Mouse (Mus musculus): ENCODE results near the gene Lamb3. TPM values are rescaled to one million over a fixed set of nuclear protein-coding genes. Genes with fewer than 3 reads are reported as not detected.
A peak's percentile ranks its signal among the peaks of the same experiment; 100 is the strongest.
"Not testable (repeated sequence)": the region's sequence is repeated elsewhere in the genome, so short reads cannot be mapped to it uniquely, and the experiment has no call there.

The Lamb3 gene
- polyA plus RNA-seq, 2 experiments from 2014 or later = 17.1 to 18.9 TPM

DNA sequence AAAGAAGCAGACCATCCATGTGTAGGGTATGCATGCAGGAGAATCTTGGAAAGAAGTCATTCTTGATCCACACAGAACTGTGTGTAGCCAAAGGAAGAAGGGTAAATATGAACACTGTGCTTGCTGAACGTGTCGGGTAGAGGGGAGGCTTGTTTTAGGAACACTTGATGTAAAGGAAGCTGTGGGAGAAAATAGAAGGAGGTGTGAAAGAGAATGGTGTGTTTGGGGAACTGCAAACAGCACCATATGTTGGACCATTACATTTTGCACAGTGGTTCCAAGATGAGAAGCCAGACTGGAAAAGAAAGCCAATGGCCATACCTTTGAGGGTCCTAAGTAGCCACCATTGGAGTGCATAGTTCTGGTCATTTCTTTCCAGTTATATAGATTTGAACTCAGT is 42.5 kb downstream of the Lamb3 start:
- ATAC-seq = no peak

DNA sequence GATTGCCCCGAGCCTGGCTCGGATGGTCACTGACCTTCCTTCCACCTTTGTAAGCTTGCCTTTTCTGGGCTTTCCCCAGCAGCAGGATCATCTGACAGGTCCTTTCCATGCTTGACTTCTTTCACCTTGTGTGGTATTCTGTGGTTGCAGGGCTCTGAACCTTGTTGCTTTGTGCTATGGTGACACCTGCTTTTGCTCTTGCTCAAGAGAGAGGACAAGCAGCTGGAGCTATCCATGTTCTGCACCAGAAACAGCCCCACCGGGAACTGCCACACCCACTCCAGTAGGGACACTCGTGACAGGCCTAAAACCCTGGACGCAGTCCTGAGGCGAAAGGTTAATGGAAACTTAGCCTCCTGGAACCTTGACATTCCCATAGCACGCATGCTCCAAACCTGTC is 43.9 kb downstream of the Lamb3 start:
- ATAC-seq = no peak

DNA sequence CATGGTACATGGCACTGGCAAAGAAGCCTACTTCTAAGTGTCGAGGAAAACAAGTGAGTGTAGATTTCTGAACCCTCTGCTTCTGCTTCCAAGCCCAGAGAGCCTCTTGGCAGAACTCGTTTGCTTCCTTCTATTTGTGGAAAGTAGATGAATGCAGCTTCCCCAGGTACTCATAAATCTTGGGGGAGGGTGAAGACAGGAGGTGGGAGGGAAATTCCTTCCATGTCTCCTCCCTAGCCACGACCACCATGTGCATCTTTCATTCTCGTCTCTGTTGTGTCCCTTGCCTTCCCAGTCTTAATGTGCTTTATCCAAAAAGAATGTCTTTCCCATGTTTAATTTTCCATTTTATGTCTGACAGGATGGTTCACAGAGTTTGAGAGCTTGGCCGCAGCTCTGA is 45.1 kb downstream of the Lamb3 start:
- no peak for ATAC-seq

DNA sequence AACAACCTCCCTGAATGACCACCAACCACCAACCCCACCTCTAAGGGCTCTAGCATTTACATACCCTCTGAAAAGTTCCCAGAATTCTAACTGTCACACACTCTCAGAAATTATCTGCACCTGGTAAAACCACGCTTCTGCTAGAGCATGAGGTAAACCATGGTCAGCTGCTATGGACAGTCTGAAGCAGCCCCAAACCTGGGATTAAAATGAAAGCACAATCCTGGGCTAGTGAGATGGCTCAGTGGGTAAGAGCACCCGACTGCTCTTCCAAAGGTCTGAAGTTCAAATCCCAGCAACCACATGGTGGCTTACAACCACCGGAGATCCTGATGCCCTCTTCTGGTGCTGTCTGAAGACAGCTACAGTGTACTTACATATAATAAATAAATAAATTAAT is 46.4 kb downstream of the Lamb3 start:
- not testable (repeated sequence) for ATAC-seq

DNA sequence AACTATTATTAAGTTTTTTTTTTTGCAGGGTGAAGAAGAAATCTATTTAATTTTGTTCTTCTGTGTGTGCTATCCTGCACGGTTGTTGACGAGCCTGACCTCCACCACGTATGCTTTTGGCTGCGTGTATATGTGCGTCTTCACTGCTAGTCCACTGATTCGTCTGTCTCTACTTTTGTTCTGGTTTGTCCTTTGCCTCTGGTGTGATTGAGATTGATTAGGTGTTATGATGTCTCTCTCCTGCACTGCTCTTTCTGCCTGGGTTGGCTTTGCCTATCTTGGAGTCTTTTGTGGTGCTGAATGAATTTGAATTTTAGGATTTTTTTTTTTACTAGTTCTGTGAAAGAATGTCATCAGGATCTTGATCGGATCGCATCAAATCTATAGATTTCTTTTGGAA is 47.5 kb downstream of the Lamb3 start:
- ATAC-seq = no peak

DNA sequence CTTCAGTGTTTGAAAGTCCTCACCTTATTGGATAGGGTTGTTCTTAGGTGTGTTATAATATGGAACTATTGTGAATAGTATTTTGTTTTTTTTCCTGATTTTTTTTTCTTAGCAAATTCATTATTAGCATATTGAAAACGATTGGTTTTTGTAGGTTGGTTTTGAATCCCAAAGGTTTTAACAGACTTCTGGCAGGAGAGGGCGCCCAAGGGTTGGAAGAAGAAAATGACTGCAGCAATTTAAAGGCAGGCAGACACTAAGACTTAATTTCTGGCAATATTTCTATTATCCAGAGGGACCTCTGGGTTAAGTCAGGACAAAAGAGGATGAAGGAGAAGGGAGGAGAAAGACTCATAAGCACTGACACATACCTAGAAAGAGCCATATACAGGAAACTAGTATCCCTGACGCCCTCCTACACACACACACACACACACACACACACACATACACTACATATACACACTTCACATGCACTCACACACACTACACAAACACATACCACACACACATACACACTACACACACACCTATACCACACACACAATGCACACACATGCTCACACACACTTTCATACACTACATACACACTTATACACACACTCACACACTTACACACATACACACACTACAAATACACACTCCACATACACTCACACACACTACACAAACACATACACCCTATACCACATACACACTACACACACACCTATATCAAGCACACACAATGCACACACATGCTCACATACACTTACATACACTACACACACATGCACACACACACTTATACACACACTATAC is 48.2 kb downstream of the Lamb3 start:
- ATAC-seq = peak; percentile 46

DNA sequence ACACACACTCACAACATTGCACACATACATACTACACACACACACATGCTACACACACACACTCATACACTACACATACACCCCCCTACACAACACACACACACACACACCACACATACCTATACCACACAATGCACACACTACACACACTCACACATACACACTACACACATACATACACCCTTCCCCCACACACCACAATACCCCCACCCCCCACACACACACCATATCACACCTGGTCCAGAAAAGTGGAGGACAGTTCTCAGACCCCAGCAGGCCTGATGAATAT is 48.7 kb downstream of the Lamb3 start:
- ATAC-seq = no peak

DNA sequence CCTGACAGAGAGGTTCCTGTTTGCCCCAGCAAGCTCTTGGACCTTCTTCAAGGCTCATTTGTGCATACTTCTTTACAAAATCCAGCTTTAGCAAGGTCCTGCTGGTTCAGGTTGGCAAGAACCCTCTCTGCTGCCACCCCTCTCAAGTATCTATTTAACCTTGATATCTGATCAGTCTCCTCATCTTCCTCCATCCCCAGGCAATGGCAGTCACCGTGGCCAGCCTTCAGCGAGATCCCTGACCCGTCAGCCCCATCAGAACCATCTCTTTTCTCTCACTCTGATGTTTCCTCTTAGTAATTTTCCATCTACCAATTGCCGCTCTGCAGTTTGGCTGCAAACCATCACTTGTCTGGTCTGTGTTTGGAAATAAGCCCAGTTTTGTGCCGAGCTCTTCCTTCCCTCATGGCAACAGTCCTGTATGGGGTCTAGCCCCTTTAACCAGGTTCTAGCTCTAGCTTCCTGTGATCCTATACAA is 49.2 kb downstream of the Lamb3 start:
- no peak for ATAC-seq

DNA sequence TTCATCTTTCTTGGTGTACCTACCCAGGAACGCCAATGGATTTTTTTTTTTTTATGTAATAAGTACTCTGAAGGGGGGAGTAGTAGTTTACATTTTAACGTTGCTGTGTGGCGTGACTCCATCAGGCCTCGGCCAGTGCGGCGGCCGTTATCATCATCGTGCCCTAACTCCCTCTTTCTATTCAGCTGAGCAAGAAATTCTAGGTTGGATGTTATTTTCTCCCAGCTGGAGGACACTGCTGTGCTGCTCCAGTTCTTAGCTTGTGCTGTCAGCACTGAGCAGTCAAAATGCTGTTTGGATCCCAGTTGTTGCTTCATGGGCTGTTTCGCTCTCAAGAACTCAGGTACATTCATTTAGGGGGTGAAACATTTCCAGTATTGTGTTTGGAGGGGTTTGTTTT is 52.1 kb downstream of the Lamb3 start:
- no peak for ATAC-seq

DNA sequence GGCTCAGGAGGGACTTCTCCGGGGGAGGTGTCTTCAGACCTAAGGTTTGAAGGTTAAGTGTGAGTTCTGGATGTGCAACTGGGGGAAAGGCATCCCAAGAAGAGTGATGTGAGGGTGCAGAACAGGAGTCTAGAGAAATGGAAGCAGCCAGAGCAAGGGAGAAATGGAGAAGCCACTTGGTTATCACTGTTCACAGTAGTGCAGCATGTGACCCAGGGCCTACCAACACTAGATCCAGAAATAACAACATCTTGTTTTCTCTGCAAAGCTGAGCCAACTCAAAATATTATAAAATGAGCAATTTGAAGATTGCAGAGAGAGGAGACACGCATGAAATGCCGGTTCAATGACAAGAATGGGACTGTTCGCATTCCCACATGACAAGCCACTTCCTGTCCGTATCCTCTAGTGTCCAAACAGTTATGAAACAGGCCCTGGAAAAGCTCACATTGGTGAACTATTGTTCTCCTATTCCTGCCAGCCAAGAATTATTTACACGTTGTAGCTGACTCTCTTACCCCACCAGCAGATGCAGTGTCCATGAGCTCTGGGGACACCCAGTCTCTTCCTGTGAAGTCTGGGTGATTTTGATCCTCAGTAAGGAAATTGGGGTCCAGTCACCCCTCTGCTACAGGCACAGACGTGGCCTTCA is 54.5 kb downstream of the Lamb3 start:
- no peak for ATAC-seq

DNA sequence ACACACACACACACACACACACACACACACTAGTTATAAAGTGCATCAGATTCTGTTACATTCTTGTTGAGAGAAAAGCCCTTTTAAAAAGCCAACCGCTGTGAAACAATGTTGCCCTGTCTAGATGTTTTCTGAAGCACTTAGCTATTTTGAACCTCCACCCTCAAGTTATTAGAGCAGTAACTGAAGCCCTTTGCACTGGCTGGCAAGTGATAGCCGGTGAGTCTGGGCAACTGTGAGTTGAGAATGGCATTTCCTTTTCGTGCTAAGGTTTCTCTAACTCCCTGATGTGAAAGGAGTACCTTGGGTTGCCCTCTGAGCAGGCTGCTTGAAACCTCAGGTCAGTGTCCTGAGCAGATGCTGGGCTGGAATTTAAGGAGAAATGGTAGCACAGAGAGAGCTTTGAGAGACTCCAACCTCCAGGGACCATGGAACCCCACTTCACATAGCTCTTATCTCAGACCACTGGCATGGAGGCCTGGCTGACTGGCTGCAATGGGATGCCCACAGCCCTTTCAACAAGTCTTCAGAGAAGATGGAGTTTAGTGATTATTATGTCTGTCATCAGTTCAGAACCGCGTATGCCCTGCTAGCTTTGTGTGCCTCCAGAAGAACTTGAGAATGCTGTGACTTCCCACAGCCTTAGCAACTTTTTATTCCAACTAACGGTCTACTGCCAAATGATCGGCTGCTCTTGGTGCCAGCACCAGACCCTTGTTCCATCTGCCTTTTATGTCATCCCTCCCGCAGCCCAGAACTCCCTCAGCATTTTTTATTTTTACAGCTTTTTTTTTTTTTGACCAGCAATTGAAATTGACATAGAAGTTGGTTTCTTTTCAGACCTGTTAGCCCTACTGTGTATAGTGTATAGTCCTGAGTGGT is 55.8 kb downstream of the Lamb3 start:
- ATAC-seq = no peak

DNA sequence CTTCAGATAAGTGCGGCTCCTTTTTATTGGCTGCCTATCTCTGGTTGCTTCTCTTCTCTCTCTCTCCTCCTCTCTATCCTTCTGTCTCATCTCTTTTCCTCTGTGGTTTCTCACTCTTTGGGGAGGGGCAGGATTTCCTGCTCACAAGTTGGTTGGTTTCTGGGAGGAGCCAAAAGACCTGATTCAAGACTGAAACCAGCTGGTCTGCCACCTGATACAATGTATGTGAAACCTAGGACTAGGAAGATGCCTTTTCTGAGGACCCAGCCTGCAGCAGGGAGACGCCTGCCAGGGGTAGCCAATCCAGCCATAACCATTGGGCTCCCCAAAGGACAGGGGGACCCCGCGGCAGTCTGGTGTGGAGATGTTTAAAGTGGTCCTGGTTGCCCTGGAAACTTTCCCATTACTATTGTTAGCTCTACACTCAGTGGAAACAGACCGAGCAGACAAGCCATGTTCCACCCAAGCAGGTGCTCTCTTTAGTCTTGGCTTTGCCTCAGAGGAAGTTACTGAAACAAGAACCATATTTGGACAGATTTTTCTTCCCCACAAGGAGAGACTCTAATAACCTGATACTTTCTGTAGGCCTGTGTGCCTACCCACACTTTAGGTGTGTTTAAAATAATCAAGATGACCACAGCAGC is 56.6 kb downstream of the Lamb3 start, which contains the start of gene Hsd11b1:
Gene Hsd11b1 (minus strand): TSS at position 121 of the 644 bp plus-strand sequence.
- ATAC-seq = peak; percentile 95

DNA sequence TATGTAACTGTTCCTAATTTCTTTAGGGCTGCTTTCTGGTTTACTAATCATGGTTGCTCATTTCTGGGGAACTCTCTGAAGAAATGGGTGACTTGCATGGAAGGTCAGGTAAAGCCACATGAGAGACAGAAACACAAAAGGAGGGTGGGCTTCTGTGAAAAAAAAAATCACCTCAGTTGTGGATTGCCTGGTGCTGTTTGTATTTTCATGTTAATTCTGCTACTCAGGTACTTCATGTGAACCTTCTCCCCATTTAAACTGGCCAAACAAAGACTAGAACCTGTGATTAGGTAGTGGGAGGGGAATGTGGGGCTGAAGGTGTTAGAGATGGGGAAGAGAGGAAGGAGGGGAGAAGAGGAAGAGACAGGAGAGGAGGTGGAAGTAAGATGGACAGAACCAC is 58.2 kb downstream of the Lamb3 start:
- ATAC-seq = no peak

DNA sequence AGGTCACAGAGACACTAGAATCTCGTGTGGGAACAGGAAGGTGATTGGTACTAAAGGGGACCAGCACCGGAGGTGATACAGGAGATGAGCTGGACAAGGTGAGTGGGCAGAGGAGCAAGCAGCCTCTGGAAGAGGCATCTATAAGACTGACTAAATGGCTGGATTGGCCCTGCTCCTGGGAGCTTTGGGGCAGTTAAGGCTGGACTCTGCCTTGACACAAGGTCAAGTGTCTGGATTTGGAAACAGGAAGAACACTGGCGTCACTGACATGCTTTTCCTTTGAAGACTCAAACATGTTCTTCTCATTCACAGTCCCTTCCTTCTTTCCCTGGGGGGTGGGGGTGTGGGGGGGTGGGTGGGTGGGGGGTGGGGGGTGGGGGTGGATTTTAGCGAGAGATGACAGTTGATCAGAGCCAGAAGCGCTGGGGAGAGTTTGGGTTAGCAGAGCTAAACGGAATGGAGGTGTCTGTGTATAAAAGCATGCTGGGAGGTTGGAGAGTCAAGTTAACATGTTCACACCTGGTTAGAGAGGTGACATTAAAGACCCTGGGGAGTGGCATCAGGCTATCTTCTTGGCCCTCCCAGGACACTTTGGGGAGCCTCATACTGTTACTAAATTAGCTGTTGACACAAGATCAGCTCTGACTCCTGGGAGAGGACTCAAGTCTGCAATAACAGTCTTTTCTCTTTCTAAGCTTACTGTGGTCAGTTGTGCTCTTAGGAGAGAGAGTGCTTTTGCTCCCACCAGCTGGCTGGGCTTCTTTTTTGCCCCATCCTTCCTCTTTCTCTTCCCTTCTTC is 63.7 kb downstream of the Lamb3 start:
- no peak for ATAC-seq

DNA sequence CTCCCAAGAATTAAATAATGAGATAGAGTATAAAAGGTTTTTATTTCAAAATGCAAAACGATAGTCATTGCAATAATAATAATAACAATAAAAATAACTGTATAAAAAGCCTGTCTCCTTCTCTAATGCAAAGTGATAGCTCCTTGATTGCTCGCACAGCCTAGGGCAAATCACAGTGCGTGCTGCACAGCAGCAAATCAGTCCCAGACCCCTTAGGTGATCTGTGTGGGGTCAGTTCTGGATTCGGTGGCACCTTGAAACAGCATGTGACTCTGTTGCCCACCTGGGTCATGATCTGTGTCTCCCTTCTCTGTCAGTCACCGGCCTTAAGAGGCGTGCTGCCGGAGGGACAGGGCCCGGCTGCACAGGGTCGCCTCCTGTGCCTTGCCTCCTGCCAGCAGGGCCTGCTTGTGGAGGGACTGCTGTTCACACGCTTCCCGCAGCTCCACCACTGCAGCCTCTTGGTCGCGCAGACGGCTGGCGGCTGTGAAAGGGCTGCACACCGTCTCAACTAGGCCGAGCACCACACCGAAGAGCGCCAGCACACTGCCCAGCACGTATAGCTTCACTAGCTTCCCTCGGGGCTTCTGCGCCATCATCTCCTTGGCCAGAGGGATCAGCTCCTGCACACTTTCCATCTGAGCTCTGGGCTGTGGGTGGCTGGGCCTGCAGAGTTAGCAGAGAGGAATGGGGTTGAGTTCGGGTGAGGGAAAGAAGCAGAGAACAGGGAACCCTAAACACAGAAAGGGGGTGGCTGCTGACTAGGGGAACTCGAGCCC is 64.8 kb downstream of the Lamb3 start:
- no peak for ATAC-seq

DNA sequence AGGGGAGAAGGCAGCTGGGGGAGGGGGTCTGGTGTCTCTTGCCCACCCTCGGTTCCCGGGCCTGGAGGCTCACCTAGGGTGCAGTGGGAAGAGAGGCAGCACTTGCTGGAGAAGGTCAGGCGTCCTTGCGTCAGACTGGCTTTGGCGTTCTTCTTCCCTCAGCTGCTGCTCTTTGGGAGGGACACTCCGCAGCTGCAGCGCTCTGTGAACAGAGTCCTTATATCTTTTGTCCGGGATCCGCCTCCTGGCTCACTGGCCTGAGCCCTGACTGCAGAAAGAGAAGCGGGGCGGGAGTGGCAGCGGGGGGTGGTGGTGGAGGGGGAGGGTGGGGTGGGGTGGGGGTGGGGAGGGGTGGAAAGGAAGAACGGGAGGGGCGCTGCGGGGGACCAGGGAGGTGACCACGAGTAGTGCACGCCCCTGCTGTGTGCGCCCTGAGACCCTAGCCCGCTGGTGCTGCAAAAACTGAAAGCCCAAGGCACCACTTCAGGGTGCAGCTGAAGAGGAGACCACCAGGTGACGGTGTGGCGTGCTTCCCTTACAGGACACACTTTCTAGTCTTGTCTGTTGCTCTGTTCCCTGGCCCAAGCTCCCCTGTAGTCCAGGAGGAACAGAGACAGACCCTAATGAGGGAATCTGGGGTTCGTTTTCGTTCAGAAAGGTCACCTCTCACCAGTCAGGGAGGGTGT is 65.6 kb downstream of the Lamb3 start, which contains the start of gene G0s2:
Gene G0s2 (minus strand): TSS at position 302 of the 686 bp plus-strand sequence.
- peak; percentile 59 for ATAC-seq

DNA sequence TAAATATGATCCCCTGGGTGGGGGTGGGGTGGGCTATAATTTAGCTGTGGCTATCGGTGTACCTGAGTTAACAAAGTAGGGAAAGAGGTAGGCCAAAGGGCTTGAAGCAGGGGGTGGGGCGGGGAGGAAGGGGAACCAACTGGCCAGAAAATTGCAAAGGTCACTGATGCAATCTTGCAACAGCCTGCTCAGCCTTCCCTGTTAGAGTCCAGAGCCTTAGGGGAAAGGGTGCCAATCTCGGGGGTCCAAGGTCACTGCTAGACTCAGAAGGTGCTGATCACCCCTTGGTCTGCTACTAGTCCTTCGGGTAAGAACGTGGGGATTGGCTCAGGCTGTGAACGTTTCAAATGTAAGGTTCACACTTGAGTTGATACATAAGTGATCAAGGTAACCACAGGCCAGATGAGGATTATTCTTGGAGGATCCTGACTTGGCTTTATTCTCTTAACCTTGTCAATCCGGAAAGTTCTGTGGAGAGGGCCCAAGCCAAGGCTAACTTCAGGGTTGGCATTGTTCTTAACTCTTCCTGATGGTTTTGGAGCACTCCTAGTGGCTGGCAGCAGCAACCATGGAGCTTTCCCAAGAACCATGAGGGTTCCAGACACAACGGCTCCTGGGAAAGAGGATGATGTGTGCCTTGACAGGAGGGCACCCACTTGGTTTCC is 67.0 kb downstream of the Lamb3 start:
- no peak for ATAC-seq

DNA sequence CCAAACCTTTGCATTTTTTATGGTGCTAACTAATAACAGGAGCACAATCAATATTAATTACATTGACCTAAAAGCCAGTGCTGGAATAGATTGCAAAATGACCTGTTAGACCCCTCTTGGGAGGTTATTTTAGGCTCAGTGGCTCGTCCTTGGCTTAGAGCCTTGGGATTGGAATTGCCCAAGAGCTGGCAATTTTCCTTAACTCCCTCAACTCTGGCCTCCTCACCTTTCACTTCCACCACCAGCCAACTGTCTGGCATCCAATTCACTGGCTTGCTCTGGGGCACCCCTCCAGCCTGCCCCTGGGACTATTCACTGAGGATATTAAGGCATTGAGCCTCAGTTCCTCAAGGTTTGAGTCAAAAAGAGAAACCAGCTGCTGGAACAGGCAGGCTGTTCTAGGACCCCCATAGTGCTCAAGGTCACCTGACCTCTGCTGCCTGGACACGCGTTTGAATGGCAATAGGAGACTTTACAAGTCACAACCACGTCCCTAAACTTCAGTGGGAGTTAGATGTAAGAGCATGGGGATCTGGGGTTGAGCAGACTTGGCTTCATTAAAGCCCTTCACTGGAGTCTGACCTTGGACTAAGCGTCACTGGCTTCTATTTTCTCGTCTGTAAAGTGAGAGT is 71.0 kb downstream of the Lamb3 start:
- no peak for ATAC-seq

DNA sequence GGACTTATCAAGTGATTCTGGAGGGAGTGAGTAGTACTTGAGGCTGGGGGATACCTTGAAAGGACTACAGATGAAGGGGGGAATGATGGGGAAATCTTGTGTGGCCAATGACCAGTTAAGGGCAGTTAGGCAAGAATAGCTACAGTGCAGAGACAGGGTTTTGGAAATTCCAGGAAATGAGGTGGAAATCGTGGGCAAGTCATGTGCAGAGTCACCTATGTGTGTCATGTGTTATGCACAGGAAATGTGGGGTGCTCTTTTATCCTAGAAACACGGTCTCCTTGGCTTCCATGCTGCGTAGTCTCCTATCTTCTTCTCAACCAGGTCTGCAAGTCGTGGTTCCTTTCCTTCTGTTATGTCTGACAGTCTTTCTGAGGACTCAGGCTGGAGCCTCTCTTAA is 72.0 kb downstream of the Lamb3 start:
- no peak for ATAC-seq

Data from activated CD4-positive, CD25-positive, alpha-beta regulatory T cell, adult 4 months (primary cell).